Mouse (Mus musculus): Measurements from ENCODE around the gene Gm13889. TPM values are rescaled to one million over a fixed set of nuclear protein-coding genes. Genes with fewer than 3 reads are reported as not detected.

The Gm13889 gene
- total RNA-seq (2023): not detected in 2 replicates

DNA sequence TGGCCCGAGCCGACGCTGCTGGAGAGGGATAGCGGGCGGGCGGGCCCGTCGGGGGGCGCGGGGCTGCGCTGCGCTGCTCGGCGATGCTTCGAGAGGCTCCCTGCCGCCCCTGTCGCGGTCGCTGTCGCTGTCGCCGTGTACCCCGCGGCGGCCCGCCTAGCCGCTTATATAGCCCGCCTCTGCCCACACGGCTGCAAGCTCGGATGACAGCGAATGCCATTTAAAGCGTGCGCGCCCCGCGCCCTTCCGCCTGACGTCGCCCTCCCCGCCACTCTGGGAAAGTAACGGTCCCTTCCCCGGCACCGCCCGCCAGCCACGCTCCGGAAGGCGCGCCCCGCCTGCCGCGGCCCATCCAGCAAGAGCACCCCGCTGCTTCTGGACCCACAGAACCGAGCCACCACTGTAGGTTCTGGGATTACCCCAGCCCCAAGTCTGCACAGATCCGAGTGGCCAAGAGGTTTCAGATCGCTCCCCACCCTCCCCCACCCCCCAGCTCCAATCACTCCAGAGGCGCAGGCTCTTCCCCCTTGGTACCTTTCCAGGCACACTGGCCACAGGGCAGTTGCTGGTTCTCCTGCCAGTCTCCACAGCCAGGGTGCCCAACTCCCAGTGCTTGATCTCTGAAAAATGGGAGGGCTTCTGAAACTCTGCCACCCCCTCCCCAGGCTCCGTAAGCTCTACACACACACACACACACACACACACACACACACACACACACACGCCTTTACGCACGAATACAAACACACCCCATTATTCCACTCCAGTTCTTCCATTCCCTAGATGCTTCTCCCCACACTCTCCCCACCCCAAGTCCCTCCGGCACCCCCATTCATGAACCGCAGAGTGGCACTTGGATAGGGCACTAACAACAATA is at the start of gene Gm13889:
Gene Gm13889, minus strand, starts transcription at position 294 of the 877 bp plus-strand sequence.

DNA sequence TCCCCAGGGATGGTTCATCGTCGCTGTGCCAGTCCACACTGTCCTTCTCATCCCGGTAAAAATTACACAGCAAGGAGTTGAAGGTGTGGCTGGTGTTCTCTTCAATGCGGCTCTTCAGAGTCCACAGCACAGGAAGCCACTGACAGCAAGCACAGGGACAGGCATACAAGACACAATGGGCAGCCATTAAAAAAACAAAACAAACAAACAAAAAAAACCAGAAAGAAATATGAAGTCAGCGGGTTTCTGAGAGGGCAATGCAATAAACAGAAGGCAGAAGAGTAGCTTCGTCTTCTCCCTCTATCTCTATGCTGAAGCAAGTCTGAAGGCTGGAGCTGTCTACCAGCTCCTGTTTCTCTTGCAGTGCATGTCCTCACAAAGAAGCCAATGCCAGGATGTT is 39.3 kb upstream of the Gm13889 start, which contains the start of gene Gm27027:
Gene Gm27027, minus strand, starts transcription at position 101 of the 400 bp plus-strand sequence.

Other genes with a start within 250 kb of the Gm13889 start
- gene Ext2, start 134.6 kb downstream of the Gm13889 start, total RNA-seq (2023): 18.2 and 20.7 TPM in 2 replicates
- gene Accs, start 107.3 kb downstream of the Gm13889 start, total RNA-seq (2023): 9.9 and 13.7 TPM in 2 replicates
- not detected in 2 replicates for gene Accsl, start 88.0 kb downstream of the Gm13889 start, total RNA-seq (2023)
- gene Gm27027, start 39.2 kb upstream of the Gm13889 start, total RNA-seq (2023): not detected in 2 replicates
- gene Alkbh3, start 53.6 kb upstream of the Gm13889 start, total RNA-seq (2023): 30.5 and 42.9 TPM in 2 replicates
- 20.3 and 23.9 TPM in 2 replicates for gene Hsd17b12, start 200.8 kb upstream of the Gm13889 start, total RNA-seq (2023)